Mouse (Mus musculus): ENCODE results near the gene Tssc4.

The Tssc4 gene

GRCm38 (mm10) chr7:143046358-143046757, 22.7 kb upstream of the Tssc4 start:
- no peak for DNase-seq

- DNase-seq, result no peak
These were observed 19.7 kb upstream of the Tssc4 start for GRCm38 (mm10) chr7:143049331-143049730.

- no peak for DNase-seq
These were observed 18.9 kb upstream of the Tssc4 start for GRCm38 (mm10) chr7:143049841-143050816.

- DNase-seq, result no peak
These were observed 17.7 kb upstream of the Tssc4 start for GRCm38 (mm10) chr7:143051316-143051715.

- peak; percentile 89 for DNase-seq
These were observed 16.4 kb upstream of the Tssc4 start, which contains the start of gene Cd81 for GRCm38 (mm10) chr7:143052626-143053007. Gene Cd81 (plus strand): TSS chr7:143052739.

- peak; percentile 79 for DNase-seq
These were observed 15.8 kb upstream of the Tssc4 start for GRCm38 (mm10) chr7:143053008-143053899.

- DNase-seq, result no peak
These were observed 15.0 kb upstream of the Tssc4 start for GRCm38 (mm10) chr7:143053961-143054611.

GRCm38 (mm10) chr7:143054612-143054965, 14.5 kb upstream of the Tssc4 start:
- DNase-seq, result no peak

GRCm38 (mm10) chr7:143055001-143055400, 14.0 kb upstream of the Tssc4 start:
- DNase-seq, result no peak

GRCm38 (mm10) chr7:143055499-143056186, 13.4 kb upstream of the Tssc4 start:
- DNase-seq, result no peak

- DNase-seq, result no peak
These were observed 12.0 kb upstream of the Tssc4 start for GRCm38 (mm10) chr7:143057023-143057422.

GRCm38 (mm10) chr7:143057667-143058220, 11.3 kb upstream of the Tssc4 start:
- DNase-seq, result no peak

- no peak for DNase-seq
These were observed 10.8 kb upstream of the Tssc4 start for GRCm38 (mm10) chr7:143058221-143058697.

GRCm38 (mm10) chr7:143059202-143059870, 9.7 kb upstream of the Tssc4 start:
- DNase-seq, result no peak

GRCm38 (mm10) chr7:143062704-143063103, 6.3 kb upstream of the Tssc4 start:
- no peak for DNase-seq

- no peak for DNase-seq
These were observed 4.8 kb upstream of the Tssc4 start for GRCm38 (mm10) chr7:143064226-143064625.

GRCm38 (mm10) chr7:143065692-143066091, 3.4 kb upstream of the Tssc4 start:
- no peak for DNase-seq

GRCm38 (mm10) chr7:143067469-143067868, 1.6 kb upstream of the Tssc4 start:
- DNase-seq, result no peak

- DNase-seq, result no peak
These were observed 1.2 kb upstream of the Tssc4 start for GRCm38 (mm10) chr7:143067897-143068296.

GRCm38 (mm10) chr7:143068316-143068881, 650 bp upstream of the Tssc4 start:
- DNase-seq, result peak; percentile 76
